Mouse (Mus musculus) lung, postnatal 4 days (tissue): ENCODE measurements around the gene Rnls.
A peak's percentile ranks its signal among the peaks of the same experiment; 100 is the strongest.

Experiments used
- DNase-seq, 2 experiments: peaks; one replicate each; pipeline ENCODE4 v3.0.0; 2021

Gene Rnls

GRCm38 (mm10) chr19:33259164-33259563, 132.9 kb downstream of the Rnls start:
- DNase-seq = no peak

GRCm38 (mm10) chr19:33253893-33254292, 138.2 kb downstream of the Rnls start:
- no peak for DNase-seq

GRCm38 (mm10) chr19:33252226-33252625, 139.9 kb downstream of the Rnls start:
- DNase-seq = no peak

GRCm38 (mm10) chr19:33244196-33244595, 147.9 kb downstream of the Rnls start:
- DNase-seq = no peak

- DNase-seq = no peak
Measured at GRCm38 (mm10) chr19:33240386-33240785, 151.7 kb downstream of the Rnls start.

- no peak for DNase-seq
Measured at GRCm38 (mm10) chr19:33232902-33233301, 159.2 kb downstream of the Rnls start.

- no peak for DNase-seq
Measured at GRCm38 (mm10) chr19:33231303-33231702, 160.8 kb downstream of the Rnls start.

GRCm38 (mm10) chr19:33227004-33227403, 165.1 kb downstream of the Rnls start:
- DNase-seq = peak; percentile 27 to 78

GRCm38 (mm10) chr19:33225858-33226705, 166.0 kb downstream of the Rnls start:
- DNase-seq = no peak

GRCm38 (mm10) chr19:33225002-33225376, 167.1 kb downstream of the Rnls start:
- no peak for DNase-seq

GRCm38 (mm10) chr19:33224181-33225001, 167.7 kb downstream of the Rnls start:
- DNase-seq = peak; percentile 46

- no peak for DNase-seq
Measured at GRCm38 (mm10) chr19:33223766-33224165, 168.3 kb downstream of the Rnls start.

GRCm38 (mm10) chr19:33223276-33223675, 168.8 kb downstream of the Rnls start:
- DNase-seq = peak; percentile 38 to 41

GRCm38 (mm10) chr19:33222595-33223223, 169.4 kb downstream of the Rnls start:
- peak in 1 of 2 experiments; percentile 25 for DNase-seq

- peak in 1 of 2 experiments; percentile 32 for DNase-seq
Measured at GRCm38 (mm10) chr19:33217791-33218300, 174.2 kb downstream of the Rnls start.

- DNase-seq = no peak
Measured at GRCm38 (mm10) chr19:33209709-33210108, 182.4 kb downstream of the Rnls start.

GRCm38 (mm10) chr19:33207991-33208390, 184.1 kb downstream of the Rnls start:
- no peak for DNase-seq

- DNase-seq = no peak
Measured at GRCm38 (mm10) chr19:33205389-33205788, 186.7 kb downstream of the Rnls start.

- no peak for DNase-seq
Measured at GRCm38 (mm10) chr19:33202422-33202821, 189.7 kb downstream of the Rnls start.

GRCm38 (mm10) chr19:33201181-33201580, 190.9 kb downstream of the Rnls start:
- DNase-seq = no peak

GRCm38 (mm10) chr19:33192064-33192463, 200.0 kb downstream of the Rnls start:
- no peak for DNase-seq

- DNase-seq = no peak
Measured at GRCm38 (mm10) chr19:33188766-33189165, 203.3 kb downstream of the Rnls start.

GRCm38 (mm10) chr19:33179595-33179994, 212.5 kb downstream of the Rnls start:
- peak in 1 of 2 experiments; percentile 59 for DNase-seq
